Mouse (Mus musculus): ENCODE results near the gene Rgs7. TPM values are rescaled to one million over a fixed set of nuclear protein-coding genes. Genes with fewer than 3 reads are reported as not detected.
A peak's percentile ranks its signal among the peaks of the same experiment; 100 is the strongest.

Gene Rgs7
- polyA plus RNA-seq, 1 experiment from 2014 or later: 58.2 TPM

DNA sequence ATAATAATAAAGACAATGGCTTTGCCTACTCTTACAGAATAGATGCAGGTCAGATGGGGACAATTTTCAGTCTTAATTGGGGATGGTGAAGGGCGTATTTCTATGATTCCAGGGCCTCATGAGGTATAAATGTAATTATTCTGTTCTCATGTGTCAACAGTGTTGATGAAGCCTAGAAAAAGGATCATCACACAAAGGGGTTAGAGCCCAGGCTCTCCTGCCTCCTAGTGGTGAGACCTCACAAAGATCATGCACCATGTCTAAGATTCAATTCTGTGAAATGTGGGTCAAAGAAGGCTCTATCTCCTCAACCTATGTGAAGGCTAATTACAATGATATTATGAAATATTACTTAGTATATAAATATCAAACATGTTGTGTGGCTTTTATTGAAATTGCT, 146.1 kb downstream of the Rgs7 start:
- H3K27me3 ChIP-seq (ENCODE audit: control insufficient read depth, insufficient read depth, low read length): no peaks in the 10 kb centered on the region
- no peak for ATAC-seq (ENCODE audit: low read depth)
- WGBS: 74% methylated on average over 1 of the region's 1 CpGs
- H3K4me2 ChIP-seq (ENCODE audit: low read depth, low read length): no peak overlapping the region
- no peak overlapping the region for H3K9ac ChIP-seq (replicated peaks; ENCODE audit: low read depth, low read length)
- H3K4me1 ChIP-seq (ENCODE audit: control insufficient read depth, insufficient read depth, low read length): no peaks in the 10 kb centered on the region
- H3K27ac ChIP-seq (ENCODE audit: low read depth, low read length): no peak overlapping the region
- no peaks in the 10 kb centered on the region for H3K36me3 ChIP-seq (ENCODE audit: control insufficient read depth, insufficient read depth, low read length)
- H3K4me3 ChIP-seq (ENCODE audit: low read depth, low read length): no peak overlapping the region
- no peaks in the 10 kb centered on the region for H3K9me3 ChIP-seq (ENCODE audit: control insufficient read depth, low read length)

DNA sequence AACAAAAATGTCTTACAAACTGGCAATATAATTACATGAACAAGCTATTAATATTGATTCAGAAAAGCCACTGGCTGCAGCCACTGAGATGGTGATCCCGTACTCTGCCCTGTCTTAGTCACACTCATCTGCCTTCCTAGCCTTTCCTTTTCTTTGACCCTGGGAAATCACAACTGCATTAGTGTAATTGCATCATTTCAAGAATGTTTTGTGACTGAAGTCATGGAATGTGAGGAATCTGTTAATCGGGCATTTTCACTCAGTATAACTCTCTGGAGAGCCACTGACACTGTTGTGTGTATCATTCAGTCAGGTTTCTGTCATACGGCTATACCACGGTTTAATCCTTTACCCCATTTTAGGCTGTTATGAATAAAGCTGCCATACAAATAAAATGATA, 156.1 kb downstream of the Rgs7 start:
- Histone ChIP-seq H3K4me3 (ENCODE audit: low read depth, low read length) (no peak overlapping the region), H3K36me3 (ENCODE audit: control insufficient read depth, insufficient read depth, low read length) (no peaks in the 10 kb centered on the region), H3K4me2 (ENCODE audit: low read depth, low read length) (no peak overlapping the region), H3K27ac (ENCODE audit: low read depth, low read length) (no peak overlapping the region), H3K27me3 (ENCODE audit: control insufficient read depth, insufficient read depth, low read length) (no peaks in the 10 kb centered on the region), H3K4me1 (ENCODE audit: control insufficient read depth, insufficient read depth, low read length) (no peaks in the 10 kb centered on the region), H3K9me3 (ENCODE audit: control insufficient read depth, low read length) (no peaks in the 10 kb centered on the region), H3K9ac (replicated peaks; ENCODE audit: low read depth, low read length) (no peak overlapping the region)
- no peak for ATAC-seq (ENCODE audit: low read depth)
- WGBS: 75% methylated on average over 4 of the region's 4 CpGs

DNA sequence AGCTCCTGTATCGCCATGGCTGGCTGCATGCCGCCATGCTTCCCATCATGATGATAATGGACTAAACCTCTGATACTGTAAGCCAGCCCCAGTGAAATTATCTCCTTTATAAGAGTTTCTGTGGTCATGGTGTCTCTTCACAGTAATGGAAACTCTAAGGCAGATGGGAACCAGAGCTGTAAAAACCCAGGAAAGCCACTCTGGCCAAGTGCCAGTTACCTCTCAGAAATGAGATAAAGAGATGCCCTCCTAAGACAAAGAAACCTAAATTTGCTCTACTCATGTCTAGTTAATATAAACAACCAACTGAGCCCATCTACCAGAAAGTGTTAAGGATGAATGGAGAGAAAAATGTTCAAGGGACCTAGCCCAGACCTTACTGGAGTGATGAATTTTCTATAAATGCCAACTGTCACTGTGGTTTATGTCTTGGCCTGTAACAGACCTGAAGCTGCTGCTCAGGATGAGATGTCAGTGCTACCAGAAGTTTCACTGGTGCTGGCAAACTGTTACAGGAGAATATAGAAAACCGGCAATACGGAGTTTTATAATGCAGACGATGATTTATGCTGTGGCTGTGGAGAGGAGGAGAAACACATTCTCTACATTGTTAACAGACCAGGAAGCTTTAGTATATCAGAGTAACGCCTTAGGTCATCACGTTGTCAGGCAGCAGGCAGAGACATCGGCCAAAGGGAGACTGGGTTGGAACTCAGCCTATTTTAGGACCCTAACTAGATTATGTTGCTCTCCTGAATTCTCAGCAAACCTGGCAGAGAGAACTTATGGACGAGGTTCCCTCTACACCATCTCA, 159.1 kb downstream of the Rgs7 start:
- ATAC-seq (ENCODE audit: low read depth): no peak
- no peak overlapping the region for H3K9ac ChIP-seq (replicated peaks; ENCODE audit: low read depth, low read length)
- WGBS: 83% methylated on average over 9 of the region's 9 CpGs
- H3K27me3 ChIP-seq (ENCODE audit: control insufficient read depth, insufficient read depth, low read length): no peaks in the 10 kb centered on the region
- no peaks in the 10 kb centered on the region for H3K9me3 ChIP-seq (ENCODE audit: control insufficient read depth, low read length)
- no peak overlapping the region for H3K27ac ChIP-seq (ENCODE audit: low read depth, low read length)
- H3K4me2 ChIP-seq (ENCODE audit: low read depth, low read length): no peak overlapping the region
- H3K4me1 ChIP-seq (ENCODE audit: control insufficient read depth, insufficient read depth, low read length): no peaks in the 10 kb centered on the region
- no peak overlapping the region for H3K4me3 ChIP-seq (ENCODE audit: low read depth, low read length)
- no peaks in the 10 kb centered on the region for H3K36me3 ChIP-seq (ENCODE audit: control insufficient read depth, insufficient read depth, low read length)

DNA sequence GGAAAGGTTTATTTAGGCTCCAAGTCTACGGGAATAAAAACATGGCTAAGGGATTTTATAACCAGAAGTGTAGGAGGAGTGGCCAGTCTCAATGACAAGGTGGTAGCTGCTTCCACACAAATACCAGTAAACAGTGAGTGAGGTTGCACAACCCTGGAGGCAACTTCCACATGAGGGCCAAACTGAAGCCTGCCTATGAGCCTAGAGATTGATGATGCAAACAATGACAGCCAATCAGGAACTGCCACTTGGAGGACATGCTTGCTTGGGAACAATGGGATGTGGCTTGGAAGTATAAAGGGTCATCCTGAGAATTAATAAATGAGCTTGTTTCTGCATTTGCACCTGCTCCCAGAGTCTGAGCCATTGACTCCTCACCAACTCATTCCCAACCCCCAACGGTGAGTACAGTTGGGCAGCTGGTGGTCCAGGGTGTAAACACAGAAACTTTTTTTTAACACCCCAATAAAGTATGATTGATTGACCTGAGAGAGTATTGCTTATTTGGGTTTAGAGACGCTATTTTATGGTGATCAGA, 162.3 kb downstream of the Rgs7 start:
- Histone ChIP-seq H3K4me2 (ENCODE audit: low read depth, low read length) (no peak overlapping the region), H3K4me3 (ENCODE audit: low read depth, low read length) (no peak overlapping the region), H3K4me1 (ENCODE audit: control insufficient read depth, insufficient read depth, low read length) (no peaks in the 10 kb centered on the region), H3K27me3 (ENCODE audit: control insufficient read depth, insufficient read depth, low read length) (no peaks in the 10 kb centered on the region), H3K36me3 (ENCODE audit: control insufficient read depth, insufficient read depth, low read length) (no peaks in the 10 kb centered on the region), H3K9me3 (ENCODE audit: control insufficient read depth, low read length) (no peaks in the 10 kb centered on the region), H3K9ac (replicated peaks; ENCODE audit: low read depth, low read length) (no peak overlapping the region), H3K27ac (ENCODE audit: low read depth, low read length) (no peak overlapping the region)
- WGBS: 55% methylated on average over 3 of the region's 3 CpGs
- no peak for ATAC-seq (ENCODE audit: low read depth)

DNA sequence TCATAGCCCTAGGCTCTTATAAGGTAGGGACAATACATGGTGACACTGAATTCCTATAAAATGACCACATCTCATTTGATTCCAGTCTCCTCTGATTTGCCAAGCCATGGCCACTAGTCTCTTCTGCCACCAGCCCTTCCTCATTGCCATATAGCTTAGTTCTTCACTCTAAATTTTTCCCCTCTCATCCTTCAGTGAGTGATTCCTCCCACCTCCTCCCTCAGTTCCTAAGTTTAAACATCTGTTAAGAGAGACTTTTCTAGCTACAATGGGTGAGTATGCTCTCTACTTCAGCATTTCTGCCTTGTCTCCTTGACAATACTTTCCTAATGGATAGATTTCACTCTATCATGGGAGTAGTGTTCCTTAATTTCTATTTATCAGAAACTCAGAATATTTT, 169.5 kb downstream of the Rgs7 start:
- no peak overlapping the region for H3K4me2 ChIP-seq (ENCODE audit: low read depth, low read length)
- H3K4me3 ChIP-seq (ENCODE audit: low read depth, low read length): no peak overlapping the region
- no peaks in the 10 kb centered on the region for H3K27me3 ChIP-seq (ENCODE audit: control insufficient read depth, insufficient read depth, low read length)
- no peaks in the 10 kb centered on the region for H3K9me3 ChIP-seq (ENCODE audit: control insufficient read depth, low read length)
- no peaks in the 10 kb centered on the region for H3K4me1 ChIP-seq (ENCODE audit: control insufficient read depth, insufficient read depth, low read length)
- no peaks in the 10 kb centered on the region for H3K36me3 ChIP-seq (ENCODE audit: control insufficient read depth, insufficient read depth, low read length)
- no peak overlapping the region for H3K27ac ChIP-seq (ENCODE audit: low read depth, low read length)
- no peak for ATAC-seq (ENCODE audit: low read depth)
- H3K9ac ChIP-seq (replicated peaks; ENCODE audit: low read depth, low read length): no peak overlapping the region

DNA sequence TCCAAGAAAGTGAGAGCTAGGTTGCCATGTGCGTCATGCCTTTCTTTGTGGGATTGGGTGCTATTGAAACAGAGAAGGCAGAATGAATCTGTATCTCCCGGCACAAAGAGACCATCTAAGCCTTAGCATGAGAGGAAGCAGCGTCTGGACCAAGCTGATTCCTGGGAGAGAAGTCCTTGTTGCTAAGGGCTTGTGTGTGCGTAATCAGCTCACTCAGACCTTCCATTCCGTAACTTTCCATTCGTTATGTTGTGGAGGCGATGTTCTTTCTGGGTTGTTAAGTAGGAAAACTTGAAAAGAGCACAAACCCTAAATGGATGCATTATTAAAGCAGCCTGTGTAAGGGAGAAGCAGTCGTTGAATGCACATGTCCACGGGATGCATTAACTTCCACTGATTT, 173.1 kb downstream of the Rgs7 start:
- Histone ChIP-seq H3K27ac (ENCODE audit: low read depth, low read length) (no peak overlapping the region), H3K4me1 (ENCODE audit: control insufficient read depth, insufficient read depth, low read length) (no peaks in the 10 kb centered on the region), H3K9me3 (ENCODE audit: control insufficient read depth, low read length) (no peaks in the 10 kb centered on the region), H3K36me3 (ENCODE audit: control insufficient read depth, insufficient read depth, low read length) (no peaks in the 10 kb centered on the region), H3K4me2 (ENCODE audit: low read depth, low read length) (no peak overlapping the region), H3K9ac (replicated peaks; ENCODE audit: low read depth, low read length) (no peak overlapping the region), H3K27me3 (ENCODE audit: control insufficient read depth, insufficient read depth, low read length) (no peaks in the 10 kb centered on the region), H3K4me3 (ENCODE audit: low read depth, low read length) (no peak overlapping the region)
- ATAC-seq (ENCODE audit: low read depth): no peak
- 55% methylated on average over 9 of the region's 9 CpGs for WGBS

DNA sequence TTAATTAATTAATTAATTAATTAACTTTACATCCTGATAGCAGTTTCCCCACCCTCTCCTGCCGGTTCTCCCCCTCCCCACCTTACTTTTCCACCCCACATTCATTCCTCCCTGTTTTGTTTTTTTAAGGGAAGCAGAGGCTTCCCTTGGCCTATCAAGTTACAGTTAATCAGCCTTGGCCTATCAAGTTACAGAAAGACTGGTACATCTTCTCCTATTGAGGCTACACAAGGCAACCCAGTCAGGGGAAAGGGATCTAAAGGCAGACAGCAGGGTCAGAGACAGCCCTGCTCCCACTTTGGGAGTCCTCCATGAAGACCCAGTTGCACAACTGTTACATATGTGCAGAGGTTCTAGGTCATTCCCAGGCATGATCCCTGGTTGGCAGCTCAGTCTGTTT, 175.0 kb downstream of the Rgs7 start:
- Histone ChIP-seq H3K4me1 (ENCODE audit: control insufficient read depth, insufficient read depth, low read length) (no peaks in the 10 kb centered on the region), H3K4me2 (ENCODE audit: low read depth, low read length) (no peak overlapping the region), H3K9ac (replicated peaks; ENCODE audit: low read depth, low read length) (no peak overlapping the region), H3K4me3 (ENCODE audit: low read depth, low read length) (no peak overlapping the region), H3K27me3 (ENCODE audit: control insufficient read depth, insufficient read depth, low read length) (no peaks in the 10 kb centered on the region), H3K27ac (ENCODE audit: low read depth, low read length) (no peak overlapping the region), H3K9me3 (ENCODE audit: control insufficient read depth, low read length) (no peaks in the 10 kb centered on the region), H3K36me3 (ENCODE audit: control insufficient read depth, insufficient read depth, low read length) (no peaks in the 10 kb centered on the region)
- WGBS: 42% methylated on average over 1 of the region's 1 CpGs
- ATAC-seq (ENCODE audit: low read depth): no peak

DNA sequence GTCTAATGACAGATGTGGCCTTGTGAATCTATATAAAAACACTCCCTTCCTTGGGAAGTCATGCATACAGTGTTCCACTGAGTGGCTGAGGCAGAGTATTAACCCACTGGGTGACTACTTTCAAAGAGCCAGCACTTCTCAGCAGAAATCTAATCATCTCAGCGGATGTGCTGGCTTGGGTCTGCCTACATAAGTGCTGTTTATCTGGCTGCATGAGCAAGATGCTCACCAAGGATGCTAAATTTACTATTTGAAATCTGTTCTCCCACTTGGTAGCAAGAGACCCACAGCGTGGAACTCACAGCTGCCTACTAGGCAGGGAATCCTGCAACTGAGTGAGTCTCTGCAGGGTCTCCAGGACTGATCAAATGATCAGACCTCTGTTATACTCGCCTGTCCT, 184.7 kb downstream of the Rgs7 start:
- Histone ChIP-seq H3K4me1 (ENCODE audit: control insufficient read depth, insufficient read depth, low read length) (no peaks in the 10 kb centered on the region), H3K4me3 (ENCODE audit: low read depth, low read length) (no peak overlapping the region), H3K27ac (ENCODE audit: low read depth, low read length) (no peak overlapping the region), H3K4me2 (ENCODE audit: low read depth, low read length) (no peak overlapping the region), H3K9ac (replicated peaks; ENCODE audit: low read depth, low read length) (no peak overlapping the region), H3K36me3 (ENCODE audit: control insufficient read depth, insufficient read depth, low read length) (no peaks in the 10 kb centered on the region), H3K9me3 (ENCODE audit: control insufficient read depth, low read length) (no peaks in the 10 kb centered on the region), H3K27me3 (ENCODE audit: control insufficient read depth, insufficient read depth, low read length) (no peaks in the 10 kb centered on the region)
- ATAC-seq (ENCODE audit: low read depth): peak; percentile 57
- 74% methylated on average over 3 of the region's 3 CpGs for WGBS

DNA sequence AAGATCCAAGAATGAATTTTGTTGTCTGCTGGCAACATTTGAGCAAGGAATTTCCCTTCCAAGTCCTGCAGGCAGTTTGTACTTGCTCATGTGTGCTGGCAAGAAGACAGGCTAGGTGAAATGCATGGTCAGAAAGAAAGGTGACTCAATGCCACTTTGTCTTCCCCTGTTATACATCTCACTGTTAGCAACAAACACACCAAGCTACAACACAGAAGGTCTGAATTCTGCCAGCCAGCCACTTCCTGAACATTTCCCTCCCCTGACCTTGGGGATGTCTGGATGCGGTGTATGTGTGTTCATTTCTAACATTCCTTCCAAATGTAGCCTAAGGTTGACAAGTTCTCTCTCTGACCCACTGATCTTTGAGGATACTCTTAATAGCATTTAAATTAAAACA, 191.4 kb downstream of the Rgs7 start:
- H3K4me1 ChIP-seq (ENCODE audit: control insufficient read depth, insufficient read depth, low read length): peaks cover 4% of the 10 kb centered on the region; the same call in 1 of the 2 replicates
- H3K36me3 ChIP-seq (ENCODE audit: control insufficient read depth, insufficient read depth, low read length): no peaks in the 10 kb centered on the region
- ATAC-seq (ENCODE audit: low read depth): 0 out of 2 replicates have a peak, but pooled peaks have one; percentile 14
- no peak overlapping the region for H3K4me2 ChIP-seq (ENCODE audit: low read depth, low read length)
- 0 out of 2 replicates have a peak overlapping the region, but pooled peaks have one; percentile 28 for H3K27ac ChIP-seq (ENCODE audit: low read depth, low read length)
- H3K4me3 ChIP-seq (ENCODE audit: low read depth, low read length): no peak overlapping the region
- 55% methylated on average over 1 of the region's 1 CpGs for WGBS
- no peaks in the 10 kb centered on the region for H3K9me3 ChIP-seq (ENCODE audit: control insufficient read depth, low read length)
- no peak overlapping the region for H3K9ac ChIP-seq (replicated peaks; ENCODE audit: low read depth, low read length)
- H3K27me3 ChIP-seq (ENCODE audit: control insufficient read depth, insufficient read depth, low read length): no peaks in the 10 kb centered on the region

Measured in neural tube, embryonic 14.5 days (tissue).